Mouse (Mus musculus) stomach, embryonic 14.5 days (tissue): Measurements from ENCODE around the gene Fam102a. TPM values are rescaled to one million over a fixed set of nuclear protein-coding genes. Genes with fewer than 3 reads are reported as not detected.

Source experiments
- ATAC-seq: fragments of 200-750 bp; cut with Nextera tagmentation; 2 replicates; pipeline ENCODE4 v1.8.0; 2017; ENCODE audit warnings: low read depth, moderate TSS enrichment; ENCODE audit not compliant: insufficient number of reproducible peaks, insufficient read depth, low FRiP score
- H3K27ac ChIP-seq: fragments of 300-500 bp; sonication (generic); 2 replicates; pipeline ENCODE4 v1.5.1; 2014; ENCODE audit warnings: mild to moderate bottlenecking, low read length, moderate library complexity, mixed read lengths
- H3K27me3 ChIP-seq: fragments of 300-500 bp; sonication (generic); 2 replicates; pipeline ENCODE4 v1.6.1; 2014; ENCODE audit warnings: low read length, control low read depth, mixed read lengths; ENCODE audit not compliant: control insufficient read depth, insufficient read depth
- H3K36me3 ChIP-seq: fragments of 300-500 bp; sonication (generic); 2 replicates; pipeline ENCODE4 v1.6.1; 2014; ENCODE audit warnings: mild to moderate bottlenecking, control low read depth, low read length, moderate library complexity, mixed read lengths; ENCODE audit not compliant: control insufficient read depth, insufficient read depth
- H3K4me1 ChIP-seq: fragments of 300-500 bp; sonication (generic); 2 replicates; pipeline ENCODE4 v1.6.1; 2014; ENCODE audit warnings: low read length, control low read depth, mixed read lengths; ENCODE audit not compliant: control insufficient read depth, insufficient read depth
- H3K4me2 ChIP-seq: fragments of 300-500 bp; sonication (generic); replicated peaks from 2 replicates; pipeline ENCODE4 v1.6.1; 2014; ENCODE audit warnings: low read depth, low read length, control low read depth
- H3K4me3 ChIP-seq: fragments of 300-500 bp; sonication (generic); 2 replicates; pipeline ENCODE4 v1.5.1; 2014; ENCODE audit warnings: low read depth, low read length, control low read depth
- H3K9ac ChIP-seq: fragments of 300-500 bp; sonication (generic); replicated peaks from 2 replicates; pipeline ENCODE4 v1.6.1; 2014; ENCODE audit warnings: low read depth, mild to moderate bottlenecking, control low read depth, low read length, moderate library complexity, mixed read lengths
- H3K9me3 ChIP-seq: fragments of 300-500 bp; sonication (generic); 2 replicates; pipeline ENCODE4 v1.6.1; 2016; ENCODE audit warnings: low read depth, low read length, control low read depth; ENCODE audit not compliant: control insufficient read depth
- WGBS: fragments of 180-500 bp; shearing (Covaris S2); extraction: QIAGEN DNeasy Blood & Tissue Kit; methylation state at CpG from one replicate; pipeline ENCODE4 v1.1.7; 2014; 5-methylcytosine and 5-hydroxymethylcytosine counted together
- polyA plus RNA-seq: library from polyadenylated mRNA; unstranded; fragments of >200 nt; fragmentation: Nextera tagmentation; extraction: Ambion mirVana; gene quantifications from 2 replicates; pipeline ENCODE4 v1.2.1, GENCODE M21; 2014

Fam102a gene
- polyA plus RNA-seq, 1 experiment from 2014 or later: 10.6 TPM

GRCm38 (mm10) chr2:32617601-32618000 is 82.5 kb downstream of the Fam102a start:
- no peaks in the 10 kb centered on the region for H3K27me3 ChIP-seq
- H3K9me3 ChIP-seq: no peaks in the 10 kb centered on the region
- WGBS: 92% methylated on average over 4 of the region's 4 CpGs
- no peak overlapping the region for H3K27ac ChIP-seq
- no peaks in the 10 kb centered on the region; the same call in 1 of the 2 replicates for H3K36me3 ChIP-seq
- H3K4me2 ChIP-seq: no peak overlapping the region
- no peak for ATAC-seq
- H3K4me3 ChIP-seq: no peak overlapping the region
- no peak overlapping the region for H3K9ac ChIP-seq
- H3K4me1 ChIP-seq: peaks cover 27% of the 10 kb centered on the region; the same call in 1 of the 2 replicates

- no peaks in the 10 kb centered on the region; the same call in 1 of the 2 replicates for H3K36me3 ChIP-seq
- no peak overlapping the region for H3K4me2 ChIP-seq
- no peak overlapping the region for H3K4me3 ChIP-seq
- no peak overlapping the region for H3K9ac ChIP-seq
- no peaks in the 10 kb centered on the region for H3K27me3 ChIP-seq
- WGBS: 81% methylated on average over 9 of the region's 9 CpGs
- no peaks in the 10 kb centered on the region for H3K9me3 ChIP-seq
- no peak for ATAC-seq
- no peak overlapping the region for H3K27ac ChIP-seq
- peaks cover 27% of the 10 kb centered on the region; the same call in 1 of the 2 replicates for H3K4me1 ChIP-seq
These were observed 82.9 kb downstream of the Fam102a start for GRCm38 (mm10) chr2:32618051-32618450.

Other genes starting within 250 kb of the Fam102a start
- 23.1 and 24.3 TPM in 2 replicates for gene Golga2, start 247.9 kb upstream of the Fam102a start, polyA plus RNA-seq
- gene Swi5, start 247.3 kb upstream of the Fam102a start, polyA plus RNA-seq: 137 and 143 TPM in 2 replicates
- 44.7 and 45.4 TPM in 2 replicates for gene Ciz1, start 183.0 kb upstream of the Fam102a start, polyA plus RNA-seq
- gene Dnm1, start 182.0 kb upstream of the Fam102a start, polyA plus RNA-seq: 20.5 and 22.6 TPM in 2 replicates
- 35.0 and 46.3 TPM in 2 replicates for gene 1110008P14Rik, start 153.4 kb upstream of the Fam102a start, polyA plus RNA-seq
- gene Lcn2, start 147.1 kb upstream of the Fam102a start, polyA plus RNA-seq: 3.7 and 6.8 TPM in 2 replicates
- gene Ptges2, start 139.4 kb upstream of the Fam102a start, polyA plus RNA-seq: 28.1 and 30.5 TPM in 2 replicates
- gene Naif1, start 84.9 kb upstream of the Fam102a start, polyA plus RNA-seq: 5.6 TPM in 2 replicates
- gene Slc25a25, start 83.9 kb upstream of the Fam102a start, polyA plus RNA-seq: 13.7 and 14.1 TPM in 2 replicates
- 122 TPM in 2 replicates for gene Dpm2, start 35.5 kb downstream of the Fam102a start, polyA plus RNA-seq
- 0.46 and 1.4 TPM in 2 replicates for gene Pip5kl1, start 39.5 kb downstream of the Fam102a start, polyA plus RNA-seq
- gene 9430097D07Rik, start 40.4 kb downstream of the Fam102a start, polyA plus RNA-seq: 0.22 TPM in 1 of 2 replicates, not detected in the other
- 17.0 and 18.1 TPM in 2 replicates for gene St6galnac4, start 51.8 kb downstream of the Fam102a start, polyA plus RNA-seq
- 7.4 and 7.9 TPM in 2 replicates for gene St6galnac6, start 64.4 kb downstream of the Fam102a start, polyA plus RNA-seq
- 16.7 and 17.1 TPM in 2 replicates for gene Ak1, start 86.4 kb downstream of the Fam102a start, polyA plus RNA-seq
- gene Eng, start 111.3 kb downstream of the Fam102a start, polyA plus RNA-seq: 49.1 and 54.5 TPM in 2 replicates
- gene Fpgs, start 168.8 kb downstream of the Fam102a start, polyA plus RNA-seq: 25.9 and 27.1 TPM in 2 replicates
- gene Cdk9, start 177.7 kb downstream of the Fam102a start, polyA plus RNA-seq: 78.6 and 80.8 TPM in 2 replicates
- gene Sh2d3c, start 185.7 kb downstream of the Fam102a start, polyA plus RNA-seq: 28.2 and 28.4 TPM in 2 replicates
- gene 6330409D20Rik, start 205.7 kb downstream of the Fam102a start, polyA plus RNA-seq: 0.67 and 0.77 TPM in 2 replicates
- 71.3 and 75.7 TPM in 2 replicates for gene Tor2a, start 221.9 kb downstream of the Fam102a start, polyA plus RNA-seq
- gene Ttc16, start 240.3 kb downstream of the Fam102a start, polyA plus RNA-seq: 0.13 and 0.64 TPM in 2 replicates
- 4.3 and 5.6 TPM in 2 replicates for gene Ptrh1, start 240.5 kb downstream of the Fam102a start, polyA plus RNA-seq
- 0.21 and 0.75 TPM in 2 replicates for gene Cfap157, start 249.1 kb downstream of the Fam102a start, polyA plus RNA-seq